Comparison of ENCODE assay signal across 31 mouse cellular contexts in genomic region chr3:127459858-127460257, GRCm38 (mm10). TPM values are rescaled to one million over a fixed set of nuclear protein-coding genes. Genes with fewer than 3 reads are reported as not detected.
DNase-seq lines count a peak whose midpoint lies in the region; ATAC-seq and TF ChIP-seq lines count a peak whose summit lies in the region.
"Had no signal": no experiment of that assay in that cellular context is flagged by ENCODE, and none has a peak within 500 bp of the region (broad histone marks: within the 10 kb centered on the region; RNA-seq: fewer than 3 reads in every experiment).

No protein-coding gene starts in this region.

- no peak overlapping the region for H3K4me3 ChIP-seq in heart, embryonic 12.5 days
- H3K4me3 ChIP-seq in ES-Bruce4 (ENCODE audit: low read depth, low read length): no peak overlapping the region
- H3K4me3 ChIP-seq in liver, embryonic 11.5 days (ENCODE audit: low read depth, low read length): no peak overlapping the region
- H3K4me3 ChIP-seq in liver, embryonic 16.5 days (ENCODE audit: low read depth, low read length): no peak overlapping the region
- no peak overlapping the region for H3K4me3 ChIP-seq in layer of hippocampus, adult 2 months
- H3K4me3 ChIP-seq: embryonic facial prominence, embryonic 12.5 days; limb, embryonic 12.5 days had no signal

- H3K4me1 ChIP-seq in heart, embryonic 12.5 days (replicated peaks): peaks cover 21% of the 10 kb centered on the region
- peaks cover 5% of the 10 kb centered on the region for H3K4me1 ChIP-seq in ES-Bruce4 (ENCODE audit: control insufficient read depth, insufficient read depth, low read length)
- H3K4me1 ChIP-seq in liver, embryonic 11.5 days (replicated peaks; ENCODE audit: control insufficient read depth, insufficient read depth, low read length): peaks cover 28% of the 10 kb centered on the region
- H3K4me1 ChIP-seq in liver, embryonic 16.5 days (ENCODE audit: control insufficient read depth, low read depth, low read length): peaks cover 16% of the 10 kb centered on the region
- H3K4me1 ChIP-seq: embryonic facial prominence, embryonic 12.5 days; limb, embryonic 12.5 days had no signal

- no peak for TF ChIP-seq CTCF in ES-Bruce4 (IDR thresholded peaks at IDR 0.05; ENCODE audit: low read depth, low read length)
- no peak for TF ChIP-seq CTCF in layer of hippocampus, adult 2 months (conservative IDR thresholded peaks at IDR 0.05)

- peak; percentile 63 for DNase-seq in heart, adult 11 months
- DNase-seq in liver, embryonic 11.5 days (ENCODE audit: low spot score): no peak
- no peak for DNase-seq in layer of hippocampus, adult 8-10 months (ENCODE audit: low spot score in 2 of 2)
- DNase-seq in right cerebral cortex, postnatal 14 days: no peak
- DNase-seq in layer of hippocampus, adult 2 months (ENCODE audit: low spot score in 2 of 2): no peak
- DNase-seq: adrenal gland, adult 8-10 months; cerebellum, adult 2 months; cerebellum, postnatal 25 days; gastrocnemius, postnatal 10 days; heart, postnatal 4 days; kidney, adult 11 months; kidney, postnatal 4 days; layer of hippocampus, adult 9-11 months; lung, adult 18-20 months; lung, postnatal 4 days; right cerebral cortex, adult 18-20 months; right cerebral cortex, postnatal 4 days; thymus, adult 18-20 months; thymus, postnatal 36 days had no signal

- TF ChIP-seq POLR2A in ES-Bruce4 (IDR thresholded peaks at IDR 0.05; ENCODE audit: insufficient read depth, low read length): no peak

- WGBS in heart, embryonic 12.5 days: 14% methylated on average over 3 of the region's 3 CpGs
- 11% methylated on average over 3 of the region's 3 CpGs for WGBS in liver, embryonic 11.5 days
- 11% methylated on average over 3 of the region's 3 CpGs for WGBS in liver, embryonic 16.5 days (ENCODE audit: insufficient replicate concordance)

- no peak overlapping the region for H3K27ac ChIP-seq in heart, embryonic 12.5 days (ENCODE audit: poor library complexity, severe bottlenecking)
- H3K27ac ChIP-seq in ES-Bruce4 (ENCODE audit: insufficient read depth, low read length): peak overlapping the region; percentile 73
- H3K27ac ChIP-seq in liver, embryonic 11.5 days (ENCODE audit: low read depth, low read length): no peak overlapping the region
- no peak overlapping the region for H3K27ac ChIP-seq in liver, embryonic 16.5 days (ENCODE audit: low read length)
- H3K27ac ChIP-seq in layer of hippocampus, adult 2 months: no peak overlapping the region
- H3K27ac ChIP-seq: embryonic facial prominence, embryonic 12.5 days; hindbrain, embryonic 14.5 days; limb, embryonic 12.5 days; stomach, postnatal 0 days had no signal

- no peak overlapping the region for H3K9ac ChIP-seq in heart, embryonic 12.5 days
- no peak overlapping the region for H3K9ac ChIP-seq in ES-Bruce4 (ENCODE audit: low read depth, poor library complexity, severe bottlenecking)
- H3K9ac ChIP-seq in liver, embryonic 11.5 days (ENCODE audit: low read depth, low read length): no peak overlapping the region
- H3K9ac ChIP-seq in liver, embryonic 16.5 days (ENCODE audit: low read depth, low read length): no peak overlapping the region
- H3K9ac ChIP-seq: embryonic facial prominence, embryonic 12.5 days; hindbrain, embryonic 14.5 days; limb, embryonic 12.5 days had no signal

- no peak for ATAC-seq in heart, embryonic 12.5 days (ENCODE audit: insufficient number of reproducible peaks, low FRiP score)
- ATAC-seq in liver, embryonic 11.5 days (replicated peaks; ENCODE audit: low FRiP score): peak; percentile 56
- peak; percentile 64 for ATAC-seq in liver, embryonic 16.5 days (ENCODE audit: low read depth)
- ATAC-seq: activated CD4-positive, CD25-positive, alpha-beta regulatory T cell, adult 4 months; forebrain, embryonic 16.5 days; inflammation-experienced regulatory T-cells, adult 6 months; lung, postnatal 0 days; midbrain, embryonic 16.5 days had no signal

- H3K36me3 ChIP-seq in heart, embryonic 12.5 days: no peaks in the 10 kb centered on the region
- no peaks in the 10 kb centered on the region for H3K36me3 ChIP-seq in ES-Bruce4 (ENCODE audit: control insufficient read depth, insufficient read depth, low read length, poor library complexity, severe bottlenecking)
- no peaks in the 10 kb centered on the region for H3K36me3 ChIP-seq in liver, embryonic 11.5 days (ENCODE audit: control insufficient read depth, insufficient read depth, low read length)
- no peaks in the 10 kb centered on the region for H3K36me3 ChIP-seq in liver, embryonic 16.5 days (ENCODE audit: control insufficient read depth, insufficient read depth)
- H3K36me3 ChIP-seq: embryonic facial prominence, embryonic 12.5 days; limb, embryonic 12.5 days had no signal

- H3K27me3 ChIP-seq in heart, embryonic 12.5 days (replicated peaks): no peaks in the 10 kb centered on the region
- no peaks in the 10 kb centered on the region for H3K27me3 ChIP-seq in ES-Bruce4 (ENCODE audit: control insufficient read depth, insufficient read depth, low read length, poor library complexity, severe bottlenecking)
- no peaks in the 10 kb centered on the region for H3K27me3 ChIP-seq in liver, embryonic 11.5 days (replicated peaks; ENCODE audit: control insufficient read depth, insufficient read depth, low read length)
- H3K27me3 ChIP-seq in liver, embryonic 16.5 days (ENCODE audit: control insufficient read depth, insufficient read depth, low read depth, low read length): no peaks in the 10 kb centered on the region

- peak; percentile 94 for TF ChIP-seq EP300 in ES-Bruce4 (IDR thresholded peaks at IDR 0.05; ENCODE audit: insufficient read depth, low read depth, low read length)

- H3K9me3 ChIP-seq in heart, embryonic 12.5 days (replicated peaks): no peaks in the 10 kb centered on the region
- no peaks in the 10 kb centered on the region for H3K9me3 ChIP-seq in ES-Bruce4 (replicated peaks; ENCODE audit: control insufficient read depth, insufficient read depth, low read length, poor library complexity, severe bottlenecking)
- H3K9me3 ChIP-seq in liver, embryonic 11.5 days (ENCODE audit: control insufficient read depth, low read length): no peaks in the 10 kb centered on the region
- no peaks in the 10 kb centered on the region for H3K9me3 ChIP-seq in liver, embryonic 16.5 days (replicated peaks; ENCODE audit: control insufficient read depth, low read length)
- H3K9me3 ChIP-seq: embryonic facial prominence, embryonic 12.5 days; limb, embryonic 12.5 days had no signal

- no peak overlapping the region for H3K4me2 ChIP-seq in heart, embryonic 12.5 days
- no peak overlapping the region for H3K4me2 ChIP-seq in liver, embryonic 11.5 days
- no peak overlapping the region for H3K4me2 ChIP-seq in liver, embryonic 16.5 days (ENCODE audit: low read depth, low read length)
- H3K4me2 ChIP-seq: embryonic facial prominence, embryonic 12.5 days; hindbrain, embryonic 14.5 days; limb, embryonic 12.5 days had no signal

RNA-seq across cellular contexts. Expression of gene Ank2, which starts 39.3 kb away (rescaled TPM):
- polyA plus RNA-seq in heart, embryonic 12.5 days (2016; fragmentation: Nextera tagmentation; extraction: Ambion mirVana): 42.5 and 45.7 TPM in 2 replicates
- polyA plus RNA-seq in ES-Bruce4 (2011; ENCODE audit: insufficient read depth, insufficient read length, low read depth, missing spikeins): 29.9 and 31.4 TPM in 2 replicates
- 17.3 and 19.7 TPM in 2 replicates for polyA plus RNA-seq in liver, embryonic 11.5 days (2014; fragmentation: Nextera tagmentation; extraction: Ambion mirVana)
- polyA plus RNA-seq in liver, embryonic 16.5 days (2015; fragmentation: Nextera tagmentation; extraction: Ambion mirVana): 8.6 and 10.4 TPM in 2 replicates
- total RNA-seq in layer of hippocampus, adult 8-10 months (2022): 100 to 1,000 TPM; 710 to 787 (median 750) TPM
- total RNA-seq in layer of hippocampus, adult 2 months (2021): 100 to 1,000 TPM; 730 to 767 TPM
